Mouse (Mus musculus): ENCODE data around the gene Map3k11.

Gene Map3k11

DNA sequence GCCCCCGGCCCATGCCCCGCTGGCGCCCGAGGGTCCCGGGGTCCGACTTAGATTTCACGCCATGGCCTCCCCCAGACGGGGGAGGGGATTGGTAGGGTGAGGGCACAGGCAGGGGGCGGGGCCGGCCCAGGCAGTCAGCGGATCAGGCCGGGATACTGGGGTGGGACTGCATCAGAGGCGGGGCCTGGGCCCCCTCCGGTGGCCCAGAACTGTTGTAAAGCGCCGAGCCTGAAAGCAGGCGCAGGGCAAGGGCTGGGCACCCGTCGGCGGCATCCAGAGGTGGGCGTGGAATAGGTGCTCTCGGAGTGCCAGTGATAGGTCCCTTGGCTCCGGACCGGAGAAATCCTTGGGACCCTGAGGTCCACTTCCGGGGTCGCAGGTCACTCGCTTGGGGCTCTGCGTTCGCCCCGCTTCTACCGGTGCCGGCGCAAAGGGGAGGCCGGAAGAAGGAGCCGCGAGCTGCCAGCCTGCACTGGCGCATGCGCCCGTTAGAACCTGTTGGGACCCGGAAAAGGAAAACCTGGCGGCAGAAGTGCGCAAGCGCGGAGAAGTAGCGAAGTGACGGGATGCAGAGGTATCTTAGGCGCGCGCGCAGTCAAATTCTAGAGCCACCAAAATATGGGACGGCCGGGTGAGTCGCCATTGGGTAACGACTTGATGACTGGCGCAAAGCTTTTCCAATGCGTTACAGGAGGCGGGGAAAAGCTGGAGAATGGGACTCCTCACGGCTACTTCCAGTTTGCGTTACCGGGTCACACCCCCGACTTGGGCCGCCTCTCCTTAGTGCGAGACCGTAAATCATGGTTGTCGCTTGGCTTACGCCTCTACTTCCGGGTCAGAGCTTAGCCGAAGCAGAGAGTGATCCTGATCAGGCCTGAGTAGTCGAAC lies at the start of gene Map3k11, which contains the start of gene Pcnx3:
Gene Map3k11 (plus strand): TSS at position 543 of the 888 bp plus-strand sequence.
Gene Pcnx3 (minus strand): TSS at position 709 of the 888 bp plus-strand sequence.
- peak; percentile 96 for DNase-seq

- DNase-seq: no peak
These were observed 48.2 kb upstream of the Map3k11 start for GRCm38 (mm10) chr19:5640339-5640738.

- no peak for DNase-seq
These were observed 47.5 kb upstream of the Map3k11 start for GRCm38 (mm10) chr19:5641021-5641420.

- no peak for DNase-seq
These were observed 46.9 kb upstream of the Map3k11 start for GRCm38 (mm10) chr19:5641641-5642040.

GRCm38 (mm10) chr19:5645280-5645679 lies 43.3 kb upstream of the Map3k11 start:
- DNase-seq: no peak

DNA sequence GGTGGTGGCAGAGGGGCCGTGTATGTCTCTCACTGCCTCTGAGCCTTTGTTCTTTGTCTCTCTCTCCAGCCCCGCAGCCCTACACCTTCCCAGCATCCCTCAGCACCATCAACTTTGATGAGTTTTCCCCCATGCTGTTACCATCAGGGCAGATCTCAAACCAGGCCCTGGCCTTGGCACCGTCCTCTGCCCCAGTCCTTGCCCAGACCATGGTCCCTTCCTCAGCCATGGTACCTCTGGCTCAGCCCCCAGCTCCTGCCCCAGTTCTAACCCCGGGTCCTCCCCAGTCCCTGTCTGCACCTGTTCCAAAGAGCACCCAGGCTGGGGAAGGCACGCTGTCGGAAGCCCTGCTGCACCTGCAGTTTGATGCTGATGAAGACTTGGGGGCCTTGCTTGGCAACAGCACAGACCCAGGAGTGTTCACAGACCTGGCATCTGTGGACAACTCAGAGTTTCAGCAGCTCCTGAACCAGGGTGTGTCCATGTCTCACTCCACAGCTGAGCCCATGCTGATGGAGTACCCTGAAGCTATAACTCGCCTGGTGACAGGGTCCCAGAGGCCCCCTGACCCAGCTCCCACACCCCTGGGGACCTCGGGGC lies 41.7 kb upstream of the Map3k11 start:
- no peak for DNase-seq

DNA sequence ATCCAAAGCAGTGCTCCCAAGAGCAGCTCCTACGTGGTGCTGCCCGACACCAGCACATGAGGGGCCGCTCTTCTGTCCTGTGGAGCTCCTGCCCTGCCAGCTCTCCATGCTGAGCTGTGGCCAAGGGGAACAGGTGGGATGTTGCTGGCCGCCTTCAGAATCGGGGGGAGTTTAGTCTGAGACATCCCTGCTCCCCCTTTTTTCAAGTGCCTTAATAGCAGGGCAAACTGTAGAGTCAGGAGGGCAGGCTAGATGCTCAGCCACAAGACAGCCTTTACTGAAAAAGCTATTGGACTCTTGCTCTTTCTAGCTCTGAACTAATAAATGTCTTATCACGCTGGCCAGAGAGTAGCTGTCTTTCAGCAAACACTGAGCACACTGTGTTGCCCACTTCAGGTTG lies 40.8 kb upstream of the Map3k11 start:
- no peak for DNase-seq

DNA sequence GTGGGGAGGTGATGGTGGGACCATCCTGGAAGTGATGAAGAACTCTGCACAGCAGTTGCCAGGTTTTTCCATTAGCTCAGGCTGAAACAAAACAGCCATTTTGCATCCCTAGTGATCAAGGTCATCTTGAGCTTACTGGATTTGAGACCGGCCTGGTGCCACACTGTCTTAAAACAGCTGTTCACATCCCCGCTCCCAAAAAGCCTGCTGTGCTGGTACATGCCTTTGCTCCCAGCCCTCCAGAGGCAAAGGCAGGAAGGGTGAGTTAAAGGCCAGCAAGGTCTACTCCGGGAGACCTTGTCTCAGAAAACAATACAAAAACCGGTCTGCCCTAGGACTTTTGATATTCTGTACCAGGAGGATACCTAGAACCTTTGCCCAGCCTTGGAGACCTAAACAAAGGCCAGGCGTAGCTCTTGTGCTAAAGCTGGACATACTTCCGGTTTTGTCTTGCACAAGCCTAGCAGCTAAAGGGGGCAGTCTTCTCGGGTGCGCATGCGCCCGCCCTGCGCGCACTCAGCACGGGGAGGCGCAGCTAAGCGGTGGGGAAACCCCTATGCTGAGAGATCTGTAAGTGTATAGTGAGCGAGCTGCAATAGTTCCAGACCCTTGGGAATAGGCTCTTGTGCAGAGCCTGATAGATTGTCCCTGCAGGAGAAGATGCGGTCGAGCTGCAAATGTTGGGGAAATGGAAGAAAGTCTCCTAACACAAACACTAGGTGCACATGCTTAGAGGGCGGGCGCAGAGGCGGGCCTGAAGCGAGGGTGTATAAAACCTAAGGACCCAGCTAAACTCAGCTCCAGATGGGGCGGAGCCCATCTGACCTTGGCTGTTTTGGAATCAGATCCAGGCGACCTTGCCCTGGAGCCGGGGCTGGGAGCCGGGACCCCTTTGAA lies 39.9 kb upstream of the Map3k11 start:
- DNase-seq: peak; percentile 57

- no peak for DNase-seq
These were observed 39.2 kb upstream of the Map3k11 start for GRCm38 (mm10) chr19:5649298-5649741.

DNA sequence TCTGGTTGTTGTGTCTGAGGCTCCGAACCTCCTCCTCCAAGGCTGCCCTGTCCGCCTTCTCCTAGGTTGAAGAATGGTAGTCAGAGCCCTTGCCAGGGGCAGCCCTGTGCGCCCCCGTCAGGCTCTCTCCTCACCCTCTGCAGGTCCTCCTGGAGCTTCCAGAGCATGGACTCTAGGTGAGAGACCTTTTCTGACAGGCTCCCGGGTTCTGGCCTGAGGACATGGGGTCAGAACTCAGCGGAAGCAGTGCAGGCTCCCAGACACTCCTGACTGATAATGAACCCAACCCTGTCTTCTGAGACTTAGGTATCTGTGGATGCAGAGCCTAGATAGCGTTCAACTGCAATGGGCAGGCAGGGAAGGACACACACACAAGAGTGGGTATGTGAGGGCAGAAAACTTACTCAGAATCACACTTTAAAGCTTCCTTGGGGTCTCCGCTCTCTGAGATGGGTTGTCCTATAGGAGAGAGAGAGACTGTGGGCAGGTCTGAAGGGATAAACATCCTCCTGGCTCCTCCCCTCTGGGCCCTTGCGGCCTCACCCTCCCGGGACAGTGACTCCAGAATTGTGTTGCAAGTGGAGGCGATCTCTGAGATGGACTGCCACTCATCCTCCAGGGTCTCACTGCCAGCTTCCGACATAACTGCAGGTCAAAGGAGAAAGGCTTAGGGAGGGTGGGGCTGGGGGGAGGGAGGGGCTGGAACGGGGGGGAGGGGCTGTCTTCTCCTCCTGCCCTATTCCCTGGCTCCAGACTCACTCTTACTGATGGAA lies 36.9 kb upstream of the Map3k11 start:
- DNase-seq: no peak

DNA sequence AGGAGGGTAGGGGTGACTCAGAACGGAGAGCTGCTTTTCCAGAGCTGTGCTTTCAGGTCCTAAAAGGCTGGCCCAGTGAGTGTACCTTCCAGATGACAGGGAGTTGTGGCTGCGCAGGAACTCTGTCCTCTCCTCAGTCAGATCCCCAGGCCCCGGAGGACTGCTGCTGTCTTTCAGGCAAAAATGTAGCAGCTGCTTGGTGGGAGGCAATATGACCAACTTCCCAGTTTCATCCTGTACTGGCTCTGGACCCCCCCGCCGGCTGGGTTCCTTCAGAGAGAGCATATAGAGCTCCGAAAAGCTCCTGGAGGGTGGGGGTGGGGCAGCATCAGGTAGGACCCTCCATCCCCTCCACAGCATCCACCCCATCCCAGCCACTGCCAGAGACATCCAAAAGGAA lies 36.0 kb upstream of the Map3k11 start:
- DNase-seq: no peak

- no peak for DNase-seq
These were observed 34.4 kb upstream of the Map3k11 start for GRCm38 (mm10) chr19:5653969-5654719.

DNA sequence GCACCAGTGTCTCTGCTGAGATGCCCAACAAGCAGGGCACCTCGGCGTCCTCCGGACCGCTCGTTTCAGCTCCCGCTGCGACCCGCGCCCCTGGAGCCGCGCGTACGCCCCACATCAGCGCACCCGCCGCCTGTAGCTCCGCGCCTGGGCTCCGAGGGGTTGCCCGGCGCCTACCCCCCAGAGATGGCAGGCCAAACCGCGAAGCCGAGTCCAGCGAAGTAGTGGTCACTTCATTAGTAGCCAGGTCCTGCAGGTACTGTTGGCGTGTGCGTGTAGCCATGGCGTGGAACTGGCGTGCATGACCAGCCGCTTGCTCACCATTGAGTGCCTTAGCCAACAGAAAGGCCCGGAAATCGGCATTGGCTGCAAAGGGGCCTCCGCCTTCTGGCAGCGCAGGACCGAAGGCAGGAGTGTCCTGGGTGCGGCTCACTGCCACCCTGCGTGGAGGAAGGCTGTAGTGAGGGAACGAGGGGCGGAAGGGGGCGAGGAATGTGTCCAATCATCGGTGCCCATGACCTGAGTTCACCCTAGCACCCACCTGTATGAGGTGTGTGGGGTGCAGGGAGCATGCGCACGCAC lies 33.7 kb upstream of the Map3k11 start:
- DNase-seq: no peak

DNA sequence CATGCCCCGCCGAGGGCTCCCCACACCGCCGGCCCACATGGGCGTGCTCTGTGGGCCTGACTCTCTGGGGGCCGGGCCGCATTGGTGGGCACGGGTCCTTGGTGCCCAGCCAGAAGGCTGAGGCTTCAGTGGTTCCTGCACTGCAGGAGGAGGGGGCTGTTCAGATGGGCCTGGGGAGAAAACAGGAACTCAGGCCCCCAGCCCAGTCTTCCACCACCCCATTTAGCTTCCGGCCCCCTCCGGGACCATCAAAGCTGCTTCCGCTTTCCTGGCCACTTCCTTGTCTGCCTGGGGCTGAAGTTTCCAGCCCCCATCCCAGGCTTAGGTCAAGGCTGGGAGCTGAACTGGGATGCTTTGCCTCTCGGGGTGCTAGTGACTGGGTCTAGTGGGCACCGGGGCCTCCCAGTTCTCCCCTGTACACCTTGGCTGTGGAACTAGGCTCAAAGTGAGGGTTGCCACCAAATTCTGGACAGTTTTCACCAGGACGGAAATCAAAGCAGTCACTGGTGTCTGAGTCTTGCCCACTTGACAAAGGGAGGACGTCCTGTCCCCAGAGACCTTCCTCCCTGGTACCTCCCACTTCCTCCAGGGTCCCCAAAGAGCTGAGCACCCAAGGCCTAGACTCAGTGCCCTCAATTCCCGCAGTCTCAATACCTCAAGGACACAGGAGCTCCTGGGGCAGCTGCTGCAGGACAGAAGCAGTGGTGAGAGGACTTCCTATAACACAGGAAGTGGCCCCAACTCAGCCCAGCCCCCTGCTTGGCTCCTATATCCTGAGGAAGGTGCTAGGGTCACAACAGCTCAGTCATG lies 27.4 kb upstream of the Map3k11 start:
- no peak for DNase-seq

- DNase-seq: no peak
These were observed 26.2 kb upstream of the Map3k11 start for GRCm38 (mm10) chr19:5662310-5662709.

DNA sequence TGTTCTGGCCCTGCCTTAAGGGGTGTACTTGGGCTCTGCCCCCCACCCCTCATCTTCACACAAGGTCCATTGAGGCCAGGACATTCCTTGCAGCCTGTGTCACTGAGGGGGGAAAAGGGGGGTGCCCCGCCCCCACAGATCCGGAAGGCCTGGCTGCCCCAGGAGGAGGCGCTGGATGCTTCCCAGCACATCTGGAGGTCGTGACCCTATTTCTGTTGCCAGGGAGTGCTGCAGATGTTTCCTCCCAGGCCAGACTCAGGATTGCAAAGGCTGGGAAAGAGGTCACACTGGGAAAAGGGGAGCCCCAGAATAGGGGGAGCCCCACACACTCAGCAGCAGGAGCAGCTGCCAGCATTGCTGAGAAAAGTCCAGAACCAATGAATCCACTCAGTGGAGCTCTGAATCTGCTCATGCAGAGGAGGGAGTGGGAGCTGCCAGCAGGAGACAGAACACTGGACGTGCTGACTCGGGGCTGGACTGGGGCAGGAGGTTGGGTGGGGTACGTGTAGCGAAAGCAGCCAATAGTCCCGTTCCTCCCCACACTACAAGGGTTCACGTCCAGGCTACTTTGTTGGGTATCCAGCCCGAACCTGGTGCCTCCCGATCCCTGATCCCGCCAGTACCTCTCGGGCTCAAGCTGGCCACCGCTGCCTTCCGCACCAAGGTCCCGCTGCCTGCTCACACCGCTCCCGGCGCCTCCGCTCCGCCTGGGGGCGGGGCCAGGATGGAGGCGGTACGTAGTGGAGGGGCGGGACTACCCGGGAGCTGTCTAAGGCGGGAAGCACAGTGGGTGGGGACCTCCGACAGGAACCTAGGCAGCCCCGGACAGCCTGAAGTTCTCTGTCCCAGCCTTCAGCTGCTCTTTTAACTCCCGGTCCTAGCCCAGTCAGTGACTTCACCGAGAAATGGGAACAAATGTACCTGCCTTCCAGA lies 25.3 kb upstream of the Map3k11 start, which contains the start of gene Sipa1:
Gene Sipa1 (minus strand): TSS at position 727 of the 933 bp plus-strand sequence.
- DNase-seq: peak; percentile 52

DNA sequence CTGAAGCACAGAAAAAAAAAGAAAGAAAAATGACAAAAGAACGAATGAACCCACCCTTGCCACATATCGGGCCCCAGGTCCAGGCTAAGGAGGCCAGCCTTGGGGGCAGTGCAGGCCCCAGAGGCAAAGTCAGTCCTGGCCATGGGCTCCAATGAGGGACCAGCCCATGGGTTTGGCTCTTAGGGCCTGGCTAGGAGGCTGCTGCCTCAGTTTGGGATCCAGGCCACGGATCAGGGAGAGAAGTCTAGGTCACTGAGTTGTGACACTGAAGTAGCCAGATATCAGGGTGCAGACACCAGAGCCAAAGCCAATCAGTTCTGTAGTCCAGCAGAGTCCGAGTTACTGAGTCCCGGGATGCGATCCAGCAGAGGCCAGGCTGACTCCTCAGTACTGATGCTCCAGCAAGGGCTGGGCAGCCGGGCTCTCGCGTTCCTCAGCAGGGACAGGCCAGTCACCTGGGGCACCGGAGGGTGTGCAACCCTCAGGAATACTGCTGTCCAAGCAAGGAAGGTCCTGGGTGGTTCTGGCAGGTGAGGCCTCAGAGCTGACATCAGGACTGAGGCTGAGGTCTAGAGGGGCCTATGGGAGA lies 23.8 kb upstream of the Map3k11 start:
- no peak for DNase-seq

DNA sequence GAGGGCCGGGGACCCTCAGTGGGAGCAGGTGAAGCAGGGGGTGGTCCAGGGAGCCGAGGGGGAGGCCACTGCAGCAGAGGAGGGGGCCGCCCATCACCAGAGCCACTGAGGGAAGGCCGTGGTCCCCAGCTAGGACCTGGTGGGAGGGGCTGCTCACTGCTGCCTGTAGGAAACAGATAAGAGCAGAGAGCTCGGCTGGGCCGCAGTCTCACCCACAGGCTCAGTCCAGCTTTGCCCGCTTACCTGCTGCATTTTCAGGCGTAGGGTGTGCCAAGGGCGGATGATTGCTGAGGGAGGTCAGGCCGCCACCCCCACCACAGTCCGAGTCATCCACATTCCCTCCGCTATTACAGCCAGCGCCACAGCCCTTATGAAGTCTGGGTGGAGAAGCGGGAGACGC lies 23.1 kb upstream of the Map3k11 start:
- DNase-seq: no peak

DNA sequence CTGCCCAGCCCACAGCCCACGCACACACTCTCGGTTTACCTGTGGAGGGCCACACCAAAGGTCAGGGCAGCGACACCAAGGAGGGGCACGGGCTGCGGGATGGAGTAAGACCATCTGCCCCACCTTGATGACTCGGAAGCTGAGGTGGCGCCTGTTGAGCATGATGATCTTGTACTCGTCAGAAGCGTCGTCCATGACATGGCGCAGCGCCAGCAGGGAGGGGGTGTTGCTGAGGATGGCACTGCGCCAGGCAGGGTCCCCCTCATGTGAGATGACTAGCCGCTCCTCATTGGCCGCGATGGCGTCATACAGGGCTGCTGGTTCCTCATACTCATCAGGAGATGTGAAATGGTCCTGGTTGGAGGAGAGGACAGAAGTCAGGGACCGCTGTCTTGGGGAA lies 22.2 kb upstream of the Map3k11 start:
- DNase-seq: no peak
